Mouse (Mus musculus): ENCODE measurements around the gene Stk11.
A peak's percentile ranks its signal among the peaks of the same experiment; 100 is the strongest.

Stk11 gene

DNA sequence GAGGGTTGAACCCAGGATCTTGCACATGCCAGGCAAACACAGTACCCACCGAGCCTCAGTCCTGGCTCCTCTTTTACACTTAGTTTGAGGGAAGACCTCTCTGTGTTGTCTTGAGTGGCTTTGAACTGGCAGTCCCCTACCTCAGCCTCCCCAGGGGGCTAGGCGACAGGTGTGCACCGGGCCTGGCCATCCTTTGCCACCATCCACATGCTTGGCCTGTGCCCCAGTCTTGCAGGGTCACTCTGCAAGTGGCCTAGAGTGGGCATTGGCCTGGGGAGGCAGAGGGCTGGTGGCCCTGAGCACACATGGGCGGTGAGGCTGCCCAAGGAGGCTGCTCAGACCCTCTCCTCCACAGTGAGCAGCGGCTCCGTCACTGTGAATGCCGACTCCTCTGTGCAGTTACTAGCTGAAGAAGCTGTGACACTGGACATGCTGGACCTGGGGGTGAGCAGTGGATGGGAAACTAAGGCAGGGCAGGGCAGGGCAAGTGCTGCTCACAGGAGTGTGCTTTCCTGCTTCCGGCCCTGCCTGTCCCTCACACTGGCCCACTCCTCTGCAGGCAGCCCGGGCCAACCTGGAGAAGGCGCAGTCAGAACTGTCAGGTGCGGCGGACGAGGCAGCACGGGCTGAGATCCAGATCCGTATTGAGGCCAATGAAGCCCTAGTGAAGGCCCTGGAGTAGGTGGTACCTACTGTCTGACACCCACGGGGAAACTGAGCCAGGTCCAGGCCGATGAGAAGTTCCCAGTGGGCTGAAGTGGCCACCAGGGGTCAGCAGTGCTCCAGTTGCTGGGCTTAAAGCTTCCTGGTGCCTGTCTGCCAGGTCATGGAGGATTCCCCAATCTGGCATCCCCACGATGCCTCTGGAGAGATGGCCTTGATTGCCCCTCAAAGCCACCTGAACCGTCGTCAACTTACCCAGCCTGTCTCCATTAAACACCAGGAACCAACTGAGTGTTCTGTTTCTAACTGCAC is 29.5 kb downstream of the Stk11 start:
- no peak for DNase-seq (ENCODE audit: low spot score)

- DNase-seq (ENCODE audit: low spot score) = no peak
Measured at GRCm38 (mm10) chr10:80145896-80146295, 30.3 kb downstream of the Stk11 start.

DNA sequence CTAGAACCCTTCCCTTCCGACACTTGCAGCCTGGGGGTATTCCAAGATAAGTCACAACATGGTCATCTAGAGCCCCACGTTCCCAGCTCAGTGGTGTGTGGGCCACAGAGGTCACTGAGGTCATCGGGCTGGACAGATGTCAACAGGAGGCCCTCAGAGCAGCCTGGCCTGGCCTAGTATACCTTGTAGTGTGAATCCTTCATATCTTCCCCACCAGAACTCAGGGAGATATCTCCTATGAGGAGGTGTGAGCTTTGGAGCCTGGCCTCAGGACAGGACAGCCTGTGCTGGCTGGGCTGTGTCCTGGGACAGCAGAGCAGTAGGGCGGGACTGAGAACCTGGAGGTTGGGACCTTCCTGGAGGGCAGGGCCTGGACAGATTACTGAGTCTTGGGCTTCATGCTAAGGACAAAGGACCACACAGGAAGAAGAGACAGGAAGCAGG is 31.0 kb downstream of the Stk11 start:
- no peak for DNase-seq (ENCODE audit: low spot score)

DNA sequence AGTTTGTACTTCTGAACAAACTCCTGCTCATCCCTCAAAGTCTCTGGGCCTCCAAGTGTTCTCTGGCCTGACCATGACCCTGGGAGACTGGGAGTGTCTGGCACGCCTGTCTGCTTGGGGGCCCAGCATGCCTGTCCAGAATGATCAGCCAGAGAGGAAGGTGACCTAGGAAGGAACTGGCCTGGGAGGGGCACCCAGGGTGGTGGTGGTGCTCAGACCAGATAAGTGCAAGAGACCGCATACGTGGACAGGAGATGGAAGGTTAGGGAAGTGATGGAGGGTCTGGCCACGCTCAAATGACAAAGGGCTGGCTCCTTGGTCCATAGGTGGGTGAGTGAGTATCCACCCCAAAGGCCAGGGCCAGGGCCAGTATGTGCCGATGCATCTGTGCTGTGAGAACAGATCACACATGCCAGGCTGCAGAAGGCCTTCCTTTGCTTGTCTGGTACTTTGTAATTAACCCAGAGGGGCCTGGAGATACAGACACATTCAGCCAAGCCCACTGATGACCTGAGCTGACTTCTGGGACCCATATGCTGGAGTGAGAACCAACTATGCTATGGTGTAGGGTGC is 31.6 kb downstream of the Stk11 start:
- DNase-seq (ENCODE audit: low spot score) = no peak

DNA sequence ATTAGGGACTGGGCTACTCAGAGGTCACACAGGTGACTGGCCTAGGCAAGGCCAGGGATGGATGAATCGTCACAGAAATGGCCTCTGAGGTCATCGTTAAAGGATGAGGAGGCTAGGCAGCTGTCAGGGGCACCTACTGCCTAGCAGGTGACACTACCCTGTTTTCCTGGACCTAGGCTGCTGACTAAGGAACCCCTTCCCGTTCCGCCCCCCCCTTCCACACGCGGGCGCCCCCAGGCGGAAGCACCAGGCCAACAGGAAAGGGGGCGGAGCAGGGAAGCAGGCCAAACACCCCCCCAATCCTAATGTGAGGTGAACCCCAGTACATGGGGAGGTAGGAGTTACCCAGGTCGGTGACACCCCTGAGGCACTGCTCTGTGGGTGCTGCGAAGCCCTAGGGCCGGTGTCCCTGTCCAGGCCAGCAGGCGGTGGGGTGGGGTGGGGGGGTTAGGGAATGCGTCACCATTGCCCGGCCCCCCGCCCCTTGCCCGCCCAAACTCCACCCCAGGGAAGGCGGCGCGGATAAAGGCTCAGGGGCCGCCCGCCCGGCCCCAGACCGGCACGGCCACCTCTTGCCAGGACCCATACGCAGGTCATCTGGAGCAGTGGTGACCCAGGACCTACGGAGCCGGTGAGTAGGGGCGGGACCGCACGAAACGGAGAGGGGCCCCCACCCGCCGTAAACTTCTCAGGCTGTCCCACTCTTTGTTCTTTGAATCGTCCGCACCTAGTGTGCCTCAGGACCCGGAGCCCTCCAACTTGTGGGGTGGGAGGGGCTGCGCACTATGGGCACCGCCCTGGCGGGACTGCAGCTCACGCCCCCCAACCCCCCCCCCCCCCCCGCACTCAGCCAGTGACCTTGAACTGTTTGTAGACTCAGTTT is 32.4 kb downstream of the Stk11 start, which contains the start of gene Midn:
Gene Midn (plus strand): TSS at position 554 of the 883 bp plus-strand sequence.
- no peak for DNase-seq (ENCODE audit: low spot score)

- DNase-seq (ENCODE audit: low spot score) = peak; percentile 84
Measured at GRCm38 (mm10) chr10:80148610-80149290, 33.1 kb downstream of the Stk11 start.

- peak; percentile 94 for DNase-seq (ENCODE audit: low spot score)
Measured at GRCm38 (mm10) chr10:80149291-80150225, 34.0 kb downstream of the Stk11 start.

DNA sequence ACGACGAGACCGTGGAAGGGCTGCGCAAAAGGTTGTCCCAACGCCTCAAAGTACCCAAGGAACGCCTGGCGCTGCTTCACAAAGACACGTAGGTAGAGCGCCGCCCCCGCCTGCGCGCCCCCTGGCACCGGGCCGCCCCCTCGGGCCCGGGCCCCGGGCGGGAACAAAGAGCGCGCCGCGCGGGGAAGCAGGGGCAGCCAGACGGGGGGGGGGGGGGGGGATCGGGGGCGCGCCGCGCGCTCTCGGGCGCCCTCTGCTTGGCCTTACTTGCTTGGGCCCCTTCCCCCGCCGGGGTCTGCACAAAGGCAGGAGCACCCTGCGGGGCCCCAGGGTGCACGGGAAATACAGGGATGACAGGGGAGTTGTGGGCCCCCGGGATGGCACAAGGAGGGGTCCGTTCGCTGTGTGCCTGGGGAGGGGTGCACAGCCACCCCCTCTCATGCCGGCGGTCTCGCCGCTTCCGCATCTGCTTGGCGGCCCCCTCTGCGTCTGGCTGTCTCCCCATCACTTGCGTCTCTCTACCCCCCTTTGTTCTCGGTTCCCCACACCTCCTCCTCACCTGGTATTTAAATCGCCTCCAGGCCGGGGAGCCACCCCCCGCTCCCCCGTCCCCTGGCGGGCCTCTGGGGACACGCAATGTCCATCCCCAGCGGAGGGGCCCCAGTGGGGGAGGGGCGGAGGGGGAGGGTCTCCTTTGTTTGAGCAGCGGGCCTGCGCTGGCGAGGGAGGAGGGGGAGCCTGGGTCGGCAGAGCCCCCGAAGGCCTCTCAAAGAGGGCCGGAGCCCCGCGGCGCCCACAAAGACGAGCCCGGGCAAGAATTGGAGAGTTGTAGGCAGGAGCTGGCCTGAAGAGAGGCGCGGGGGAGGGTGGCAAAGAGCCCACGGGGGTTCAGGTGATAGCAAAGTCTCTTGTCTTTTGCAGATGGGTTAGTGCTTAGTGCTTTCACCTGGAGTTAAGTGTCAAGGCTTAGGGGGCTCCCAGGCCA is 34.9 kb downstream of the Stk11 start:
- DNase-seq (ENCODE audit: low spot score) = no peak

- no peak for DNase-seq (ENCODE audit: low spot score)
Measured at GRCm38 (mm10) chr10:80151211-80152034, 35.8 kb downstream of the Stk11 start.

- no peak for DNase-seq (ENCODE audit: low spot score)
Measured at GRCm38 (mm10) chr10:80152071-80152872, 36.7 kb downstream of the Stk11 start.

GRCm38 (mm10) chr10:80152873-80153260 is 37.3 kb downstream of the Stk11 start:
- no peak for DNase-seq (ENCODE audit: low spot score)

GRCm38 (mm10) chr10:80153713-80154112 is 38.1 kb downstream of the Stk11 start:
- no peak for DNase-seq (ENCODE audit: low spot score)

DNA sequence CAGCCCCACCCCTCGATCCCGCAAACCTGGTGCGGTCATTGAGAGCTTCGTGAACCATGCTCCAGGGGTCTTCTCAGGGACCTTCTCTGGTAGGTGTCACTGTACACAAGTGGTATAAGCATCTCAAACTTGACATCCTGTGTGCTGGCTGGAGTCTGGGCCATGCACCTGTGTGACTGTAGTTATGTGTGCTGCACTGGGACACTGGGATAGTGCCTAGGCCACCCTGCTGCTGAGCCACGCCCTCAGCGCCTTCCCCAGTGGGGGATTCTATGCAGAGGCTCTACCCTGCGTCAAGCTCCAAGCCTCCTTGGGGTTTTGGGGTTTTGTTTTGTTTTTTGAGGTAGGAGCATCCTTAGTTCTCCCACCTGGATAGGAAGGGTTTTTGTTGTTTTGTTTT is 38.8 kb downstream of the Stk11 start:
- DNase-seq (ENCODE audit: low spot score) = no peak

DNA sequence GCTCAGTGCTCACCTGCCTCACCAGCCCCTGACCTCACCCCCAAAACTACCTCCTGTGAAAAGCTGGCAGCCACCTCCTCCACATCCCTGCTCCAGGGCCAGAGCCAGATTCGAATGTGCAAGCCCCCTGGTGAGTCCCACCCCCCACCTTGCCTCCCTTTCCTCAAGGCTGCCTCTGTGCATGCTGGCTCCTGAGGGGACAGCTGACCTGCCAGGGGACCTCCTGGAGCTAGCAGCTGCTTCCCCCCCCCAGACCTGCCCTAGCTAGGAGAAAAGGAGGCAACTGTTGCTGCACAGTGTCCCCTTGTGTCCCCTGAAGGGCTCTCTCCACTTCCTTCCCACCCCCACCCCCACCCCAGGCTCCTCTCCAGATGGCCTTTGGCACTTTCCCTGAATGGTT is 39.7 kb downstream of the Stk11 start:
- no peak for DNase-seq (ENCODE audit: low spot score)

DNA sequence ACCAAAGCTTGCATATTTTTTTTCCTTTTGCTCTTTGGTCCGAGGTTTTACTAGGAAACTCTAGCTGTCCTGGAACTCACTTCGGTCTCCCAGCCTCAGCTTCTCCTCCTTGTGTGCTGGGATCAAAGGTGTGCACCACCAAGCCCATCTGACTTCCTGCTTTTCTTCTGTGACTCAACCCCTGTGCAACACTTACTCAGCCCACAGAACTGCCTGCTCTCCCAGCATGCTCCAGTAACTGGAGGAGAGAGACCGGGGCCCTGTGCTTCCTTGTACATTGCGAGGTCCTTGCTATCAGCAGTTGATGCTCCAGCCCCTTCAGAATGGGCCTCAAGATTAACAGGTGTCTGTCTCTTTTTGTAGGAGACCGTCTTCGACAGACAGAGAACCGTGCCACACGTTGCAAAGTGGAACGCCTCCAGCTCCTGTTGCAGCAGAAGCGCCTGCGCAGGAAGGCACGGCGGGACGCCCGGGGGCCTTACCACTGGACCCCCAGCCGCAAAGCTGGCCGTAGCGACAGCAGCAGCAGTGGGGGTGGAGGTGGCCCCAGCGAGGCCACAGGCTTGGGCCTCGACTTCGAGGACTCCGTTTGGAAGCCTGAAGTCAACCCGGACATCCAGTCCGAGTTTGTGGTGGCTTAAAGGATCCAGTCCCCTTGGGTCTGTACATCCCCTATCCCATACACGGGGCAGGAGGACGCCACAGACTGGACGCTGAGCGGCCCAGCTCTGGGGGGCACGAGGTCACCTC is 40.6 kb downstream of the Stk11 start:
- DNase-seq (ENCODE audit: low spot score) = no peak

DNA sequence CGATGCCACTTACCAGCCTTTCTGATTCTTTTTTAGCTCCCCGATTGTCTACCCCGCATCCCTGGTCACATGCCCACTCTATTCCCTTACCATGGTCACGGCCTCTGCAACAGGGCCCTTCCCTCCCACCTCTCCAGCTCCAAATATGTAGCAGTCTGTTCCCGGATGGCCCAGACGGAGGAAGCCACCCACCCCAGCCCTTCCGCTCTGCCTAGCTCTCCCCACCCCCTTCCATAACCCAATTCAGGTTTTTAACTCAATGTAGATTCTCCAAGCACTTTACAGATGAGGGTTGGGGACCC is 41.1 kb downstream of the Stk11 start:
- no peak for DNase-seq (ENCODE audit: low spot score)
